Mouse (Mus musculus): ENCODE results near the gene Nfasc.

DNA sequence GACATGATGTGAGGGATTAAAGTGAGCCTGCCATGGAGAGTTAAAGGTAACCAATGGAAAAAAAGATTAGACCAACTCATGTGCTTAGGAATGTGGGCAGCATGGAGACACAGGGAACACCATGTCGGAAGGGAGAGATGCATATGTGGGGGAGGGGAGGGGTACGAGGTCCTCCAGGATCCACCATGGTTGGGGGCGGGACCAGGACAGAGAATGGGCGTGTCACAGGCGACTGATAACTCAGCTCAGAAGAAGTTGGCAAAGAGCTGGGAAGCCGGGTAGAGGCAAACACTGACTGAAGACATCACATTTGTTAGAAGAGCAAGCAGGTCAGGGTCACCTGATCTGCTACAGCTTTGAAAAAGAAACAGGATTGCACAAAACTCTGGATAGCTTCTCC lies 176.7 kb downstream of the Nfasc start:
- TF ChIP-seq CTCF (IDR thresholded peaks at IDR 0.05; ENCODE audit: control insufficient read depth, insufficient read depth, low read length) (no peak), POLR2A (IDR thresholded peaks at IDR 0.05; ENCODE audit: borderline replicate concordance, control insufficient read depth, low read depth, low read length) (no peak)
